Mouse (Mus musculus): ENCODE results near the gene Alox12b. TPM values are rescaled to one million over a fixed set of nuclear protein-coding genes. Genes with fewer than 3 reads are reported as not detected.

The Alox12b gene
- not detected in 2 replicates for total RNA-seq (2017)

DNA sequence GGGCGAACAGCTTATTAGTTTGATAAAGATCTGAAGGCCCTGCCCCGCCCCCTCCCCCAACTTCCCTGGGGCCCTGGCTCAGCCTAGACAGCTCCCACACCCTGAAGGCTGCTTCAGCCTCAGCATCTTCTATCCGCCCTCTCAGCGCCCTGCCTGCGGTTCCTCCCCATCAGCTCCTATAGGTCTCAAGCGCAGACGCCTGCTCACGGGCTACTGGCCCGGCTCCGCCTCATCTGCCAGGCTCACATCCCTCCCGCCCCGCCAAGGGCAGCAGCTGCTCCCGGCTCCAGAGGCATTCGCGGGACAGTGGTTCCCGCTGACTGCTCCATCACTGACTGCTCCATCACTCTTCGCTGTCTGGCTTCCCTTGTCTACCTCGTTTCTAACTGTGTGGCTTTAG is at the start of gene Alox12b:
Gene Alox12b (plus strand): TSS at position 190 of the 400 bp plus-strand sequence.
- ATAC-seq (ENCODE audit: extremely low read depth, insufficient number of reproducible peaks, low FRiP score, poor library complexity, severe bottlenecking), result no peak

DNA sequence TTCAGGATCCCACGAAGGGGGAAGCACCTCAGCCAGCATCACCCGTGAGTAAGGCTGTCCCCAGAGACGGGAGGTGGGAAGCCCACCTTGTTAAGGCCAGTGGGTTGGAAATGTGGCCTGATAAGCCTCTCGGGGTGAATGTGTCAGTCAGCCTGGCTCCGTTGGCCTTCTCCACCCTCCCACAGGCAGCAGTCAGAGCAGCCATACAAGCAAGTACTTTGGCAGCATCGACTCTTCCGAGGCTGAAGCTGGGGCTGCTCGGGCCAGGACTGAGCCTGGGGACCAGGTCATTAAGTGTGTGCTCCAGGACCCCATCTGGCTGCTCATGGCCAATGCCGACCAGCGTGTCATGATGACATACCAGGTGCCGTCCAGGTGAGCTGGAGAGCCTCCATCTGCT is 49.1 kb upstream of the Alox12b start:
- ATAC-seq (ENCODE audit: extremely low read depth, insufficient number of reproducible peaks, low FRiP score, poor library complexity, severe bottlenecking), result no peak

DNA sequence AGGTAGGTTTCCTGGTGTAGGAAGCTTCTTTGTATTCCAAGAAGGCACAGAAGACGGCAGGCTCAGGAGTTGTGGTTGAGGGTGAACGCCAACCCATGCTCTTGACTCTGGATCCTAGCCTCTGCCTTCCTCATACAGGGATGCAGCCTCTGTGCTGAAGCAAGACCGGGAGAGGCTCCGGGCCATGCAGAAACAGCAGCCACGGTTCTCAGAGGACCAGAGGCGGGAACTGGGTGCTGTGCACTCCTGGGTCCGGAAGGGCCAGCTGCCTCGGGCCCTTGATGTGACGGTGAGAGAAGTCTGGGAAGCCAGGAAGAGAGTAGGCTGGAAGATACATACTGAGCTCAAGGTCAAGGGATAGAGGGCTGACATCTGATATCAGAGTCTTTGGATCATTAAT is 48.6 kb upstream of the Alox12b start:
- ATAC-seq (ENCODE audit: extremely low read depth, insufficient number of reproducible peaks, low FRiP score, poor library complexity, severe bottlenecking), result no peak

DNA sequence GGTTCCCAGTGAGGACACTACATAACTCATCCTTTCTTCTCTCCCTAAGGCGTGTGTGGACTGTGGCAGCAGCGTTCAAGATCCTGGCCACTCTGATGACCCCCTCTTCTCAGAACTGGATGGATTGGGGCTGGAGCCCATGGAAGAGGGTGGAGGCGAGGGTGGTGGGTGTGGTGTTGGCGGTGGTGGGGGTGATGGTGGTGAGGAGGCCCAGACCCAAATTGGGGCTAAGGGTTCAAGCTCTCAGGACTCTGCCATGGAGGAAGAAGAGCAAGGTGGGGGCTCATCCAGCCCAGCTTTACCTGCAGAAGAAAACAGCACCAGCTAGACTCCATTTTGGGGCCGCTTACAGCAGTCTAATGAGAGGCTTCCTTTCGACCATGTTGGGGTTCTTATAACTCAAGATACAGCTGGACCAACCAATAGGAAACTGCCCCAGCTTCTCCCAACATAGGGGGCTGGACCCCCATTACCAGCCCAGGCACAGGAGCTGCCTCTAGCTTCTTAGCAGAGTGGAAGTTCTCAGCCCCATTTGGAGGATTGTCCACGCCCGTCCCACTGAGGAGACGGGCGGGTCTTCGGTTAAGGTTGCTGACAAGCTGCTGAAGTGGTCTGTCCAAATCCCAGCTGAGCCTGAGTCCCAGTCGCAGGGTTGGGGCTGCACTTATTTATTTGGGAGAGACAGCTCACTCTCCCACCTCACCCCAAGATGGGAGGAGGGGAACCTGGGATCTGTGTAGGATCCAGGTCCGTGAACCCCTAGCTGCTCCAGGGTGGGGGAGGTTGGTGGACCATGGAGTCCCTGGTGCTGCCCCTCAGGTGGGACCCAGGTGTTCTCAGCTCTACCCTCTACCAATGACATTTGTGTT is 47.5 kb upstream of the Alox12b start:
- no peak for ATAC-seq (ENCODE audit: extremely low read depth, insufficient number of reproducible peaks, low FRiP score, poor library complexity, severe bottlenecking)

DNA sequence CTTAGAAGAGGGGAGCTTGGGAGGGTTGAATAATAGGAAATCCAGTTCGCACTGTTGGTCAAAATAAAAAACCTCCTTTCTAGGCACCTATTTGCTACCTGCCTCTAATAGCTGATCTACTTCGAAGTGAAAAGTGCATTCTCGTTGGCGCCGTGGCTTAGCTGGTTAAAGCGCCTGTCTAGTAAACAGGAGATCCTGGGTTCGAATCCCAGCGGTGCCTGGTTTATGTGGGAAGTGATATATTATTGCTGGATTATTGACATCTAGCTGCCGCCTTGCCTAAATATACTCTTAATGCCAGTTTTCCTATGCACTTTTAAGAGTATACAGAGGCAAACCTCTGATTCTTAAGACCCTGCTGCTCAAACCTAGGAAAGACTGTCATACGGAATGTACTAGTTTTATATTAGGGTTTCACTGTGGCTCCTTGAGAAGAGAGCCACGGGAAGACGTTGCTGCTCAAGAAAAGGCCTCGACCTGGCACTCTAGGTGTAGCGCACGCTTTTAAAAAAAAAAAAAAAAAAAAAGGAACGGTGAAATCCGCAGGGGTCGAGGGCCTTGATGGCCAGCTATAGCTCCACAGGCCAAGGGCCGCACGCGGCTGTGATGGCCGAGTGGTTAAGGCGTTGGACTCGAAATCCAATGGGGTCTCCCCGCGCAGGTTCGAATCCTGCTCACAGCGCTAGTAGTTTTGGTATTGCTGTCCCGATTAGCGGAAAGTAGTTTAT is 46.3 kb upstream of the Alox12b start:
- peak; percentile 24 for ATAC-seq (ENCODE audit: extremely low read depth, insufficient number of reproducible peaks, low FRiP score, poor library complexity, severe bottlenecking)

DNA sequence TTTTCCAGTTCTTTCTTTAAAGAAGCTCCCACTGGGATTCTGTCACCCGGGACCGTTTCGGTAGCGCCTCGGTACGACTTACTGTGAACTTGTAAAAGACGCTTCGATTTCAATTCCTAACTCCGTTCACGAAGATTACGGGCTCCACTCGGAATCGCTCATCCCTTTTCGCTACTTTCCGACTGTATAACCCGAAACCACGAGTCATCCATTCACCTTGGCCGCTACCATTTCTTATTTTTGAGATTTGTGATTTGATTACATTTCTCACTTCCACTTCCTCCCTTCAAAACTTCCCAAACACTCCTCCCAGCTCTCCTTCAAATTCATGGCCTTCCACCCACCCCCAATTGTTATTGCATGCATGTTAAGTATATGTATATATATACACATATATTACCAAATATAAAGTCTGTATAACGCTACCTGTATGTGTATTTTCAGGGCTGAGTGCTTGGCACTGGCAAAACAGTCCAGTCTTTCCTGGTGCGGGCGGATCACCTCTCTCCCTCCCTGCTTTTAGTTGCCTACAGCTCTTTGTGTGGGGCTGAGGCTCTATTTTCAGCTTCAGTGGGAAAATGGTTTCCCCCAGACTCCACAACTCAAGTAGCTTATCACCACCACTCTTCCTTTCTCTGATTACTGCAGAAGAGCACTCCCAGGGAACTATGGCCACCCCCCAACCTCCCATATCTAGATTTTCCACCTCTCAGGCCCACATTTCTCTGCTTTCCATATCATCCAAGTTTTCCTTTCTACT is 45.6 kb upstream of the Alox12b start:
- ATAC-seq (ENCODE audit: extremely low read depth, insufficient number of reproducible peaks, low FRiP score, poor library complexity, severe bottlenecking), result no peak

DNA sequence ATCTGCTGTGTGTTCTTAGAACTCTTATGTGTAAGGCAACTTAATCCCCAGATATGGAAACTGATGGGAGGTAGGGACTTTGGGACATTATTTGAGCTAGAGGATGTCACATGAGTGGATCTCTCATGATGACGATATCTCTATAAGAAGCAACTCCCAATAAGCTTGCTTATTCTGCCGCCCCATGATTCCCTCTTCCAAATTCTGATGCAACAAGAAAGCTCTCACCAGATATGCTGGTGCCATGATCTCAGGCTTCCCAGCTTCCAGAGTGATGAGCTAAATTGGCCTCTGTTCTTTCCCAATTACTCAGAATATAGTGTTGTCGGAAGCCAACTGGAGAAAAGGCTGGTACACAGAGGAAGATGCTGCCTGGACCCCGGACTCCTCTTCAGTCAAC is 44.9 kb upstream of the Alox12b start:
- ATAC-seq (ENCODE audit: extremely low read depth, insufficient number of reproducible peaks, low FRiP score, poor library complexity, severe bottlenecking), result no peak

DNA sequence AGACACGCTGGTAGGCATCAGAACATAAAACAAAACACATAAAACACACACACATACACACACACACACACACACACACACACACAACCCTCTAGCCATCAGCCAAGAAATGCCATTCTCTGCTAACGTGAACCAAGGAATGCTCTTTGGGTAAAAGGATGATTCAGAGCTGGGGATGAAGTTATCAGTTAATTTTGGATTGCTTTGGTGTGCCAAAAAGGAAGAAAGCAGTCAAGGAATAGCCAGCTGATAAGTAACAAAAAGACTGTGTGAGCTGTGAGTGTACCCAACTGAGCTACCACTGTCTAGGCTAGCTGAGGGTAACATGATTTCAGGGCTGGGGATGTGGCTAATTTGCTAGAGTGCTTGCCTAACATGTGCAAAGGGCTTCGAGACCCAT is 42.8 kb upstream of the Alox12b start:
- no peak for ATAC-seq (ENCODE audit: extremely low read depth, insufficient number of reproducible peaks, low FRiP score, poor library complexity, severe bottlenecking)

DNA sequence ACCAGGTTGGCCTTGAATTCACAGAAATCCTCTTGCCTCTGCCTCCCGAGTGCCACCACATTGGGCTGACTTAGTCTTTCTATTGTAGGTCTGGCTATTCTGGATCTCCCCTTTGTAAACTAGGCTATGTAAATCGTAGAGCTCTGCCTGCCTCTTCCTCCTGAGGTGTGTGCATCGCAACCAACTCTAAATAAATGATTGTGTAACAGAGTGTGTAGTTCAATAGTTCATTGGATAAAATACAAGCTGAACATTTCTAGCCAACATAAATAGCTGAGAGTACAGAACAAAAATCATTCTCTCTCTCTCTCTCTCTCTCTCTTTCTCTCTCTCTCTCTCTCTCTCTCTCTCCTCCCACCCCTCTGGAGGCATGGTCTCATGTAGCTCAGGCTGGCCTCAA is 42.2 kb upstream of the Alox12b start:
- ATAC-seq (ENCODE audit: extremely low read depth, insufficient number of reproducible peaks, low FRiP score, poor library complexity, severe bottlenecking), result no peak

DNA sequence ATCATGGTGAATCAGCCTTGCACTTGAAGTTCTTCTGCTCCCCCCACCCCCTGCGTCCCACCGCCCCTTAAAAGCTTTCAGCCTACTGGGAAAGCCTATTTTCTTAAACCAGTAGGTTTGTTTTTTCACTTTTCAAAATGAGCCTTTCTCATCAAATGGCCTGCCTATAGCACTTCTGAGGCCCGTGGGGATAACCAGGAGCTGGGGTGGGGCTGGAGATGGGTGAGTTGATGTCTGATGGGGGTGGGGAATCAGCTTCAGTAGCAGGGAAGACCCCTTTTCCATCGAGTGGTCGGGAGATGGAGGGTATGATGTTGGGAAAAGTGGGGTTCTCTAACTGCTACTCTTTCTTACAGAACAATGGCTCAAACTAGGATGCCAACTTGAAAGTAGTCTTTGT is 39.9 kb upstream of the Alox12b start:
- no peak for ATAC-seq (ENCODE audit: extremely low read depth, insufficient number of reproducible peaks, low FRiP score, poor library complexity, severe bottlenecking)

DNA sequence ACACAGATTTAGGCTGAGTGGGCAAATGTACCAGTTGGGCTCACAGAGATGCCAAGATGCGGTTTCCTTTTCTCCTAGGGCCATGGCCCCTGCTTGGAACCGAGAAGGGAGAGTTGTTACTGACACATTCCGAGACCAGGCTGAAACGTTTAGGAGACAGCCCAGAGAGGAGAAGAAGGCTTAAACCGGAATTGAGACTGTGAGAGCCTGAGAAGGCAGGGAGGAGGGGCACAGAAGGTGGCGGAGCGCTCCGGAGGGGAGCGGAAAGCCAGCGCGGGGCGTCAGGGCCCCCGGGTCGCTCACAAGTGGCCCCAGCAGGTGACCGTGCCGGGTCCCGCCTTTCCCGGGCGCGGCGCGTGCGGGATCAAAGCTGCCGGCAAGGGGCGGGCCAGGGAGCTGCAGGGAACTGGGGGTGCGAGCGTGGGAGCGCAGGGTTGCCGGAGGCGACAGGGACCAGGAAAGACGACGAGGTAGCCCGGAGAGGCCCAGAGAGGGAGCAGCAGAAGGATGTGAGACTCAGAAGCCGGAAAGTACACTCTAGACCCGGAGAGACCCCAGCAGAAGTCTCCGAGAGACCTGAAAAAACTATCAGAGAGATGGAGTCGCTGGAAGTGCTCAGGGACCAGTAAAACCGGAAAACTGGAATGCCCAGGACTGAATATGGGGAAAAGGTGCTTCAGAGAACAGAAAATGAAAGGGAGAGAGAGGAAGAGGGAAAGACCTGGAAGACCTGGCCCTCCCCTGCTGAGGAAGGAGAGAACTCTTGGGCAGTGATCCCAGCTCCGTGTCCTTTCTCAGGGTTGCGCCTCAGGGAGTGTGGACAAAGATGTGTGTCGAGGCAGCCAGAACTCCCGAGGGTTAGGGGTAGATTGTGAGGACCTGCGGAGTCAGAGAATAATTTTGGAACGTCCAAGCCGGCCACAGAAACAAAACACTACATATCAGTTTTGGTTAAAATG is 38.8 kb upstream of the Alox12b start:
- 0 out of 2 replicates have a peak, but pooled peaks have one; percentile 20 for ATAC-seq (ENCODE audit: extremely low read depth, insufficient number of reproducible peaks, low FRiP score, poor library complexity, severe bottlenecking)

DNA sequence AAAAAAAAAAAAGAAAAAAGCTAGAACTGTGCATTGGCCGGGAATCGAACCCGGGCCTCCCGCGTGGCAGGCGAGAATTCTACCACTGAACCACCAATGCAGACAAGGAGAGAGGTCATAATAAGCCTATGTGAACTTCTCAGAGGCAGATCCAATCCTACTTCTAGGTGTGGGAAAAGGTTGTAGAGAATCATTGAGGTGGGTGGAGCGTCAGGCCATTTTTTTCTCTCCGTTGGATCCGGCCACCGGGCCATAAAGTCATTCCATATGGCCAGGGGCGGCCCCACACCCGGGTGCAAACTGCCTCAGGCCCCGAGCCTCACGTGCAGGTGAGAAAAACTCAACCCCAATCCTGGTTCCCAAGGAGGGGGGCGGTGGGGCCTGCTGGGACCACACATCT is 38.0 kb upstream of the Alox12b start:
- no peak for ATAC-seq (ENCODE audit: extremely low read depth, insufficient number of reproducible peaks, low FRiP score, poor library complexity, severe bottlenecking)

DNA sequence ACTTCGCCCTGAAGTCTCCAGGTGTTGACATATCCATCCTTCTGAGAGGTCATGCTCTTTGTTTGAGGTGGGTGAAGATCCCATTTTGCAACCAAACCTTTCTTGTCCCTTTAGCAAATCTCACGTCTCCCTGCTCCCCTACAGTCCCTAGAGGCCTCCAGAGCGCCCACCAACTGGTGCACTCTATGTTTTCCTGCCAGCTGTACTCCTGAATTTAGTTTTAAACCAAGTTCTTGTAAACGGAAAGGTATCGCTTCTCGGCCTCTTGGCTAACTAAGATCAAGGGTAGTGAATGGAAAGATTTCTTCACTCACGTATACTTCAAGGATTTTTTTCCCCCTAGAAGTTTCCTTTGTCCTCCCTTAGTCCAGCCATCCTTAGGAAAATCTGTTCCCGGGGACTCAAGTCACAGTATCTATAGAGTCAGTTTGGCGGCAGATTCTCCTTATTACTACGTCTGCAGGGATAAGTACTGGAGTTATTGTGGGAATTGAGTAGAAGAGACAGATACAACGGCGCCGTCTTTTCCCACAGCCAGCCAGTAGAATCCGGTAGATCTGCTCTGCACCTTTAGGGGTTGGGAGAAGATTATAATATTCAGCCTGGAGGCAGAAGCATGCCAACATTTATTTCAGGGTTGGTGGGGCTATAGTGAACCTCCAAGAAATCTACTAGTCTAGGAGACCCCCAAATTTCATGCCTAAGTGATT is 37.2 kb upstream of the Alox12b start:
- ATAC-seq (ENCODE audit: extremely low read depth, insufficient number of reproducible peaks, low FRiP score, poor library complexity, severe bottlenecking), result no peak

DNA sequence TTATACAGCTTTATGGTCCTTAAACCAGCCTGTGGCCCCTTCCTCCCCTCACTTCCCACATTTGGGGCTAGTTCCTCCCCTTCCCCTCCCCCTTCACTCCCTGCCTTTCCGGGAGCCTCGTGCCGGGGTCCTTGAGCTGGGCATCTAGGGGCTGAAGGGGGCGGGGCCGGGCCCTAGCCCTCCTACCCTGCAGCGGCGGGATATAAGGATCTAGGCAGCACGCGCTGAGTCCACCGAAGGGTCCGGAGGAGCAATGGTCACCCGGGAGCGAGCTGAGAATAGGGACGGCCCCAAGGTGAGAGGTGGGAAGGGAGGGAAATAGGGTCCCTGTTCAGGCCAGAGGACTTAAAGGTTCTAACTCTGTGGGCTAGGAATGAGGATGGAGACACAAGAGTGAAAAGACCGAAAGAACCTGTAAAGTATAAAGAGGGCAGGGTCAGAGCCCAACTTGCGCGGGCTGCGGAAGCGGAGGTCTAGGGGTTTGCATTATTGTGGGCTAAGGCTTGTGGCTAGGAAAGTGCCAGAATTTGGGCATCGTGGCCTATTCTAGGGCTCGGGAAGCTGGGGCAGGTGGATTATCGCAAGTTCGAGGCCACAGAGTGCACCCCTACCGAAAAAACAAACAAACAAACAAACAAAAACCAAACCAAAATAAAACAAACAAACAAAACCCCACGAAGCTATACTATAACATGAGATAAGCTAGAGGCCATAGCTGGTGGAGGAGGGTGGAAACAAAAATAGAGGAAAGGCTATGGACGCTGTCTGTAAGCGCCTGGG is 36.4 kb upstream of the Alox12b start, which contains the start of gene Hes7:
Gene Hes7 (plus strand): TSS at position 184 of the 780 bp plus-strand sequence.
- ATAC-seq (ENCODE audit: extremely low read depth, insufficient number of reproducible peaks, low FRiP score, poor library complexity, severe bottlenecking), result no peak

DNA sequence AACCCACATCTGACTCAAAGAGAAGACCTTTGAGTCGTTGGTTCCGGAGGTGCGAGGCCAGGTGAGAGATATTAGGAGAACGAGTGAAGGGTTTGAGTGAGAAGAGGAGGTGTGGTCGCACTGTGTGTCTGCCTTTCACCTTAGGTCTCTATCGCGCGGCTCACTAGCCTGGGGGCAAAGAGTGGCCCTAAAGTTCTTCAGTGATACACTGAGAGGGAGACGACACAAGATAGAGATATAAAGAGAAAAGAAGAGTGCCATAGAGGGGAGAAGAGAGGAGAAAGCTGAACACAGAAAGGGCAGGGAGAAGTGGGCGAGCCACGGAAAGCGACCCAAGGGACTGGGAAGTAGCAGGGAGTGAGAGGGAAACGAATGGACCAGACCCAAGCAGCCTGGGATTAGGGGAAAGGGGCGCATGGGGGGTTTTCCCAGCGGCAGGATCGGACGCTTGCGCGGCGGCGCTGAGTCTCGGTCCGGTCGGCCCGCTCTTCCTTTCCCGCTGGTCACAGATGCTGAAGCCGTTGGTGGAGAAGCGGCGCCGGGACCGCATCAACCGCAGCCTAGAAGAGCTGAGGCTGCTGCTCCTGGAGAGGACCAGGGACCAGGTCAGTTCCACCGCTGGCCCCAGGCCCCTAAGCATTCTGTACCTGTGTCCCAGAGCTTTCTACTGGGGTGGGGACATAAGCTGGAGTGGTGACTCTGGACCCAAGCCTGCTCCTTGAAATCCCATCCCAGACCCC is 35.6 kb upstream of the Alox12b start:
- no peak for ATAC-seq (ENCODE audit: extremely low read depth, insufficient number of reproducible peaks, low FRiP score, poor library complexity, severe bottlenecking)

DNA sequence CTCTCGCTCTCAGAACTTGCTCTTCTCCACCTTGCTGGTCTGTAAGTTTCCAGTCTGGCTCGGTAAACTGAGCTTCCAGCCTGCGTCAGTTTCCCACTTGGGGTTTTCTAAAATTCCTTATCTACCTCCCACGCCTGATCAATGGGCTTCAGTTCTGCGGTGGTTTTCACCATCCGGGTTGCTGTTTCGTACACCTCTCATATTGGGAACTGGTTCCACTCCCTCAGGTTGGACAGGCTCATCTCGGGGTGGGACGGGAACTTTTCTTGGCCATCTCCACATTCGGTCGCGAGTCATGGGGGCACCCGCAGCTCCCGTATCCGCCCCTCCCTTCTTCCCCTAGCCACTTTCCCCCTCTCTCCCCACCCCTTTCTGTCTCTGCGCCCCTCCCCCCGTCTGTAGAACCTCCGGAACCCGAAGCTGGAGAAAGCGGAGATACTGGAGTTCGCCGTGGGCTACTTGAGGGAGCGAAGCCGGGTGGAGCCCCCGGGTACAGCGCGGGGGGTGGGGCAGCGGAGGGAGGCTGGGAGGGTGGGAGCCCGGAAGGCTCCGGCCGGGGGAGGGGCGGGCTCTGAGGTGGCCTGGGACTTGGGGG is 35.0 kb upstream of the Alox12b start:
- ATAC-seq (ENCODE audit: extremely low read depth, insufficient number of reproducible peaks, low FRiP score, poor library complexity, severe bottlenecking), result no peak

Data from neutrophil, adult 5-6 weeks (primary cell).